Mouse (Mus musculus) urinary bladder, postnatal 0 days (tissue): ENCODE data around the gene Uqcr11. TPM values are rescaled to one million over a fixed set of nuclear protein-coding genes. Genes with fewer than 3 reads are reported as not detected.

Experiments
- microRNA-seq: library from miRNA; unstranded; fragments of <30 nt; microRNA quantifications from one replicate; pipeline ENCODE4, GENCODE M21; 2016
- polyA plus RNA-seq: library from polyadenylated mRNA; unstranded; fragments of >200 nt; fragmentation: Nextera tagmentation; extraction: Ambion mirVana; gene quantifications from 2 replicates; pipeline ENCODE4 v1.2.1, GENCODE M21; 2015

Gene Uqcr11
- 829 and 1,098 TPM in 2 replicates for polyA plus RNA-seq

DNA sequence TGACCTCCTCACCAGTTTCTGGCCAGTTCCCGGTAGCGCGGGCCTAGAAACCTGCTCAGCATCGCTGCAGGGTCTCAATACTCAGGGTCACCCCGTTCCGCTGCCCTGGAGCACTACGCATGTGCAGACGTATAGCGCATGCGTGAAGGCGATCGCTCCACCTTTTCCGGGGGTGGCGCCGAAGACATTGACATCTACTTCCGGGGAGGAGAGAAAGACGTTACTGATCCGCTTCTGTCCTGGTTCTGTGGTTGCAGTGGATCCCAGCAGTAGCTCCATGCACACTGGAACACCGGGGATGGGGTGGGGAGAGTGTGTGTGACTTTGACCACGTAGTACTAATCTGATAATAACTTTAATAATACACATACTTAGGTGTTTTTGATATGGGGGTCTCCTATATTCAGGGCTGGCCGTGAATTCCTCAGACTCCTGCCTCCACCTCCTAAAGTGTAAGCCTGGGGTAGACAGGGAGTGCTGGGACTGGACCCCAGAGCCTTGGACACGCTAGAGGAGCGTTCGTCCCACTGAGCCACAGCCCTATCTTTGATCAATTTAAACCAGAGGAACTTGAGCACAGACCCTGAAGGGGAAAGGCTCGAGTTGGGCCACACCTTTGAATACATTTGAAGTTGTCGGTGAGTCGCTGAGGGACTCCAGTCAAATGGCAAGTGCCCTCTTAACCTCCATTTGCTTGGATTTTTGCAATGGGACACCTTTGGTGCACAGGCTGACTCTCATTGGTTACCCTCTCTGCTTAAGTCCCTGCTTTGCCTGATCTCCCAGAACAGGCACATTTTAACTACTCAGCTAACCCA is at the start of gene Uqcr11:
Uqcr11 (minus strand) TSS at position 147 of the 818 bp plus-strand sequence.

DNA sequence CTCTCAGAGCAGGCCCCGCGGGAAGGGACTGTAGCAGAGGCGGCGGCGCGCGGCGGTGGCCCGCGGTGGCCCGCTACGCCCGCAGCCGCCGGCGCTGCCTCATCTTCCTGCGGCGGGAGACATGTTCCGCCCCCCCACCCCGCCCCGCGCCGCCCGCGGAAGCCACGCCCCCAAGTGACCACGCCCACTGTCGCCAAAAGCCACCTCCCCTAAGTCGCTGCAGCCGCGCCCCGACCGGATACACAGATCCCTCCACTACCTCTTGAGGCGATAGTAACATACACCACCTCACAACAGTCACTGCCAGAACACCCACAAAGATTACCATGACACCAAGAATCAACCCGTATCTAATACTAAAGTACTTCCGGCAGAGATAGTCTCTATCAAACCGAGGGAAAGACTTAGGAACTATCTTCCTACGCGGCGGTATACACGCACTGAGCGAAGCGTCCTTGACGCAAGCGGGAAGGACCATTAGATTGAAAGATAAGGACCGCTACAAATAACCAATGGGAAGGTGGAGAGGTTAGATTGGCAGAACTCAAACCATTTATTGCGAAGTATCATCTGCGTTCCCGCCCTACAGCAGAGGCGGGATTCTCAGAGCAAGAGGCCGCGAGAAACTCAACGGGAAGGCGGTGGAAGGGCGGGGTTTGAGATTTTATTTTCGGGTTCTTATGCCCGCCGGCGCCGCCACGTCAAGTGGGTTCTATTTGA is 27.0 kb upstream of the Uqcr11 start, which contains the start of gene Tcf3:
Tcf3 (minus strand) TSS at position 135 of the 720 bp plus-strand sequence.

DNA sequence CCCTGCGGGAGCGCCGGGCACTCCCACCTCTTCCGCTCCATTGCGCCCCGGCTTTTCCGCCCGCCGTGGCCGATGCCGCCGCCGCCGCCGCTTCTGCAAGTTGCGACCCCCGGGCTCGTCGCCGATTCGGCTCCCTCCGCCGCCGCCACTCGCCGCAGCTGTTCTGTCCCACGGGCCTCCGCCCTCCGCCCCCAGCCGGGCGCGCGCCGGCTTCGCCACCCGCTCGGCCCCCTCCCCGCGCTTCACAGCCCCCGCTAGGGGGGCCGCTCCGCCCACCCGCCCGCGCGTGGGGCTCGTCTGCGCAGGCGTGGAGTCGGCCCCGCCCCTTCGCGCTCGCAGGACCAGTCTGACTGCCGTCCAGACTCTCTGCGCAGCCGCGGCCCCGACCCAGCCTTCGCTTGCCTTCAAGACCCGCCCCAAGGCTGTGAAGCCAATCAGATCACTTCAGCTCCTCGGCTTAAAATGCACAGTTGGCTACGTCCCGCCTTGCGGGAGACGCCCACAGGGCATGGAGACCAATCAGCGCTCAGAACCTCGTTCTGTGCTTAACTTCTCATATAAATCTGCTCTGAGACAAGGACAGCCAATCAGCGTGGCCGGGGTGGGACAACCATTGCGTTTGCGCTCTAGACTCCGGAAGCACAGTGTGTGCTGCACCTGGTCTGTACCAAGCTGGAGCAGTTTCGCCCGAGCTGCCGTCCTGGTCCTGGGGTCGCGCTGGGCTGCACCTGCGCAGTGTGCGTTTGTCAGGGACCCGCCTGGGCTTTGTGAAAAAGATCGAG is 7.2 kb downstream of the Uqcr11 start, which contains the start of gene Mbd3:
Mbd3 (minus strand) TSS at position 360 of the 782 bp plus-strand sequence.

DNA sequence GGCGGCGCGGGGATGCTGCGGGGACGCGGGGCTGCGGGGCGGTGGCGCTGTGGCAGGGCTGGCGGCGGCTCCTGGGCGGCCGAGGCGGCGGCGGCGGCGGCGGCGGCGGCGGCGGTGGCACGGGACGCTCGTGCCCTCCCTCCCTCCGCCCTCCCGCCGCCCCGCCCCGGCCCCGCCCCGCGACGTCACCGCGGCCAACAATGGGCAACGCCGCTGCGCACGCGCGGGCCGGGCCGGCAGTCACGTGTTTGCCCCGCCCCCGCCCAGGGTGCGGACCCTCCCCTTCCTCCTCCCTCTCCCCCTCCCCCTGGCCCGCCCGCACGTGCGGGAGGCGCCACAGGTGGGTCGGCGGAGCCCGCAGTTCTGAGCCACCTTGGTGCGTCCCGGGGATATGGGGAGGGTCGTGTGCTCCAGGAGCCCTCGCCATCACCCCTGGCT is 19.1 kb downstream of the Uqcr11 start, which contains the start of gene Mex3d:
Mex3d (minus strand) TSS at position 138 of the 438 bp plus-strand sequence.

DNA sequence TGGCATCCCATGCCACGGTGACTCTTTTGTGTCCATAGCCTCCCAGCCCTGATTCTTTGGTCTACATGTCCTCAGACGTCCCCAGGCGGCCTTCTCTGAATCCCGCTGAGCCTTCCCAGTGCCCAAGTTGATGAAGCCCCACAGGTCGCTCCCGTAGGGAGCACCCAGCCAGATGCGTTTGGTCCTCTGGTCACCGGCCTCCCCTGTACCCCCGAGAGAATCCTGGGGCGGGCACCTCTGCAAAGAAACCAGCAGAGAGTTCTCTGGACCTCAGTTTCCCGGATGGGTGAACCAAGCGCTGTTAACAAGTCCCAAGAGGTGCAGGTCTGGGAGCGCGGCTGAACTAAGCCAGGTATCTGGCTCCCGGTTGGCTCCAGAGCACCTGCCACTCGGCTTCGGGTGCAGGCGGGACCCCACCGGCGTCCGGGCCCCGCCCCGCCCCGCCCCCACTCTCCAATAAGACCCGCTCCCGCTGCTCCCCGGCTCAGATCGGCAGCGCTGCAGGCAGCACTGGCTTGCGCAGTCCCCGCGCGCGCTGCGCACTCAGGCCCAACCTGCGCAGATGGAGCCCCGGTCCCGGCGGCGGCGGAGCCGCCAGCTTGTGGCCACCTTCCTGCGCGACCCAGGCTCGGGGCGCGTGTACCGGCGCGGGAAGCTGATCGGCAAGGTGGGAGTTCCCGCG is 50.5 kb downstream of the Uqcr11 start, which contains the start of gene Plk5:
Plk5 (plus strand) TSS at position 459 of the 682 bp plus-strand sequence.

Small RNA genes lying within 50 kb of the gene (microRNA-seq; reads per million reads assigned to microRNA genes)
- not detected for gene Gm22721

Other genes with a start within 250 kb of the Uqcr11 start
- 215 and 228 TPM in 2 replicates for gene Cirbp, start 240.8 kb downstream of the Uqcr11 start, polyA plus RNA-seq
- 8.1 and 10.7 TPM in 2 replicates for gene 1600002K03Rik, start 233.9 kb downstream of the Uqcr11 start, polyA plus RNA-seq
- gene Efna2, start 227.3 kb downstream of the Uqcr11 start, polyA plus RNA-seq = 5.6 and 6.3 TPM in 2 replicates
- gene Mum1, start 180.4 kb downstream of the Uqcr11 start, polyA plus RNA-seq = 19.8 and 28.1 TPM in 2 replicates
- gene Ndufs7, start 157.7 kb downstream of the Uqcr11 start, polyA plus RNA-seq = 297 and 358 TPM in 2 replicates
- 21.6 and 22.3 TPM in 2 replicates for gene Gamt, start 145.8 kb downstream of the Uqcr11 start, polyA plus RNA-seq
- gene Dazap1, start 145.3 kb downstream of the Uqcr11 start, polyA plus RNA-seq = 25.8 and 28.0 TPM in 2 replicates
- gene Rps15, start 114.4 kb downstream of the Uqcr11 start, polyA plus RNA-seq = 647 and 717 TPM in 2 replicates
- 0.36 and 0.45 TPM in 2 replicates for gene Apc2, start 110.9 kb downstream of the Uqcr11 start, polyA plus RNA-seq
- gene 2310011J03Rik, start 86.3 kb downstream of the Uqcr11 start, polyA plus RNA-seq = 39.5 and 42.5 TPM in 2 replicates
- 1.3 and 2.2 TPM in 2 replicates for gene Pcsk4, start 77.3 kb downstream of the Uqcr11 start, polyA plus RNA-seq
- gene Reep6, start 76.9 kb downstream of the Uqcr11 start, polyA plus RNA-seq = 17.3 and 20.4 TPM in 2 replicates
- gene Adamtsl5, start 58.4 kb downstream of the Uqcr11 start, polyA plus RNA-seq = 21.4 and 22.9 TPM in 2 replicates
- not detected in 2 replicates for gene Plk5, start 50.4 kb downstream of the Uqcr11 start, polyA plus RNA-seq
- 3.7 and 4.2 TPM in 2 replicates for gene Mex3d, start 19.2 kb downstream of the Uqcr11 start, polyA plus RNA-seq
- 93.3 and 96.5 TPM in 2 replicates for gene Mbd3, start 7.3 kb downstream of the Uqcr11 start, polyA plus RNA-seq
- gene Tcf3, start 26.8 kb upstream of the Uqcr11 start, polyA plus RNA-seq = 28.2 and 29.8 TPM in 2 replicates
- not detected in 2 replicates for gene Onecut3, start 88.0 kb upstream of the Uqcr11 start, polyA plus RNA-seq
- gene Atp8b3, start 132.3 kb upstream of the Uqcr11 start, polyA plus RNA-seq = 0.05 and 0.07 TPM in 2 replicates
- gene Rexo1, start 154.7 kb upstream of the Uqcr11 start, polyA plus RNA-seq = 8.7 and 9.3 TPM in 2 replicates
- gene Klf16, start 170.5 kb upstream of the Uqcr11 start, polyA plus RNA-seq = 8.8 and 9.9 TPM in 2 replicates
- 73.0 and 80.4 TPM in 2 replicates for gene Abhd17a, start 183.5 kb upstream of the Uqcr11 start, polyA plus RNA-seq
- 62.1 and 62.3 TPM in 2 replicates for gene Scamp4, start 196.0 kb upstream of the Uqcr11 start, polyA plus RNA-seq
- gene Adat3, start 196.1 kb upstream of the Uqcr11 start, polyA plus RNA-seq = 3.7 and 5.5 TPM in 2 replicates
- 0.82 and 1.4 TPM in 2 replicates for gene Gm49322, start 199.2 kb upstream of the Uqcr11 start, polyA plus RNA-seq
- gene Csnk1g2, start 216.0 kb upstream of the Uqcr11 start, polyA plus RNA-seq = 95.0 and 98.7 TPM in 2 replicates